Comparison of ENCODE assay signal across 10 mouse cellular contexts in the genomic region with DNA sequence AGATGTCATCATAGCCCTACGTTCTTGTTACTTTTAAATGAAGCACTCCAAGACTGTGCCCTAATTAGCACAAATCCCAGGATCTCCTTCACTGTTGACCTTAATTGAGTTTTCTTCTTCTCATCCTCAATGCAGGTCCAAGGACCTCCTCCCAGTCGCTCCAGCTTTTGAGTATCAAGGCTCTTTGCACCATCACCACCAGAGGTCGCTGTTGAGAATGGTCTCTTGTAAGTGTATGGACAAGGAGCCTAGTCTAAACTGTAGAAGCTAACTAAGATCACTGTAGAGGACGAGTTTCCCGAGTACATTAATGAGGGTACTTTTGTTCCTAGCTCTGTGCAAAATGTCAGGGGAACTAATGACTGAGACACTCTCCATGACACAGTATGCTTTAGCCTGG. TPM values are rescaled to one million over a fixed set of nuclear protein-coding genes. Genes with fewer than 3 reads are reported as not detected.
A peak's percentile ranks its signal among the peaks of the same experiment; 100 is the strongest.
DNase-seq lines count a peak whose midpoint lies in the region; ATAC-seq and TF ChIP-seq lines count a peak whose summit lies in the region.
"Had no signal": no experiment of that assay in that cellular context is flagged by ENCODE, and none has a peak within 500 bp of the region (broad histone marks: within the 10 kb centered on the region; RNA-seq: fewer than 3 reads in every experiment).

No protein-coding gene starts in this region.

- no peaks in the 10 kb centered on the region; the same call in 1 of the 2 replicates for H3K27me3 ChIP-seq in hindbrain, embryonic 14.5 days (ENCODE audit: control insufficient read depth, insufficient read depth, low read length)
- H3K27me3 ChIP-seq in hindbrain, embryonic 16.5 days (replicated peaks; ENCODE audit: control insufficient read depth, insufficient read depth, low read length): no peaks in the 10 kb centered on the region
- H3K27me3 ChIP-seq in CH12.LX (replicated peaks): peaks cover 83% of the 10 kb centered on the region
- H3K27me3 ChIP-seq: embryonic facial prominence, embryonic 12.5 days; stomach, embryonic 15.5 days had no signal

- no peaks in the 10 kb centered on the region for H3K4me1 ChIP-seq in hindbrain, embryonic 14.5 days (replicated peaks; ENCODE audit: control insufficient read depth, insufficient read depth, low read length)
- H3K4me1 ChIP-seq in hindbrain, embryonic 16.5 days (ENCODE audit: control insufficient read depth, insufficient read depth, low read depth, low read length): 0 out of 2 replicates have a peak, but pooled peaks cover 3% of the 10 kb centered on the region
- H3K4me1 ChIP-seq in CH12.LX (ENCODE audit: control insufficient read depth in 1 of 2, insufficient read depth in 2 of 2): no peaks in the 10 kb centered on the region
- H3K4me1 ChIP-seq in bone marrow macrophage, adult 2 months (ENCODE audit: control insufficient read depth, insufficient read depth, low read length): no peaks in the 10 kb centered on the region
- H3K4me1 ChIP-seq: stomach, embryonic 15.5 days had no signal

- in situ Hi-C loops in CH12.LX (cut with MboI; ENCODE audit: low pct_ligation_motif_present, low pct_unique_long_range_greater_than_20kb, low sequenced_read_pairs): no loop called here

- H3K4me2 ChIP-seq in hindbrain, embryonic 14.5 days (replicated peaks): no peak overlapping the region
- no peak overlapping the region for H3K4me2 ChIP-seq in hindbrain, embryonic 16.5 days (ENCODE audit: low read length)
- H3K4me2 ChIP-seq in CH12.LX (ENCODE audit: insufficient read depth, low read depth, poor library complexity, severe bottlenecking): no peak overlapping the region
- H3K4me2 ChIP-seq: embryonic facial prominence, embryonic 12.5 days; stomach, embryonic 15.5 days had no signal

- 47% methylated on average over 5 of the region's 5 CpGs for WGBS in hindbrain, embryonic 14.5 days
- 48% methylated on average over 5 of the region's 5 CpGs for WGBS in hindbrain, embryonic 16.5 days

- H3K4me3 ChIP-seq in hindbrain, embryonic 14.5 days (replicated peaks; ENCODE audit: low read length): no peak overlapping the region
- no peak overlapping the region for H3K4me3 ChIP-seq in hindbrain, embryonic 16.5 days (ENCODE audit: low read length)
- no peak overlapping the region for H3K4me3 ChIP-seq in CH12.LX (replicated peaks in 1 of 3; ENCODE audit: low read depth in 2 of 3, low read length in 2 of 3, poor library complexity in 1 of 3)
- H3K4me3 ChIP-seq in bone marrow macrophage, adult 2 months (ENCODE audit: insufficient read depth, low read length): no peak overlapping the region
- H3K4me3 ChIP-seq: embryonic facial prominence, embryonic 12.5 days; stomach, embryonic 15.5 days had no signal

- no peak overlapping the region for H3K27ac ChIP-seq in hindbrain, embryonic 14.5 days
- no peak overlapping the region for H3K27ac ChIP-seq in hindbrain, embryonic 16.5 days (ENCODE audit: low read depth, low read length)
- H3K27ac ChIP-seq in CH12.LX (ENCODE audit: insufficient read depth, low read depth): no peak overlapping the region
- H3K27ac ChIP-seq in bone marrow macrophage, adult 2 months (ENCODE audit: insufficient read depth, low read depth, low read length): no peak overlapping the region
- H3K27ac ChIP-seq: embryonic facial prominence, embryonic 12.5 days; stomach, embryonic 15.5 days had no signal

- dilution Hi-C loops in CH12.LX (cut with MboI; ENCODE audit: extremely low pct_ligation_motif_present, extremely low pct_unique_long_range_greater_than_20kb, low sequenced_read_pairs): no loop called here

- no peak for TF ChIP-seq POLR2A in CH12.LX (IDR thresholded peaks at IDR 0.05; ENCODE audit: low read depth, low read length)
- TF ChIP-seq POLR2A in bone marrow macrophage, adult 2 months (IDR thresholded peaks at IDR 0.05; ENCODE audit: borderline replicate concordance, low read depth, low read length): no peak

- H3K36me3 ChIP-seq in hindbrain, embryonic 14.5 days (replicated peaks; ENCODE audit: control insufficient read depth, insufficient read depth): no peaks in the 10 kb centered on the region
- H3K36me3 ChIP-seq in hindbrain, embryonic 16.5 days (ENCODE audit: control insufficient read depth, insufficient read depth, low read length): no peaks in the 10 kb centered on the region
- no peaks in the 10 kb centered on the region for H3K36me3 ChIP-seq in CH12.LX (replicated peaks in 1 of 2; ENCODE audit: control insufficient read depth in 1 of 2, insufficient read depth in 1 of 2, low read length in 1 of 2)
- H3K36me3 ChIP-seq: embryonic facial prominence, embryonic 12.5 days; stomach, embryonic 15.5 days had no signal

- no peaks in the 10 kb centered on the region for H3K79me2 ChIP-seq in CH12.LX (replicated peaks; ENCODE audit: control insufficient read depth, extremely low read depth, insufficient read depth, poor library complexity, severe bottlenecking)

- DNase-seq in hindbrain, embryonic 14.5 days (ENCODE audit: low spot score): peak; percentile 74
- DNase-seq in CH12.LX (ENCODE audit: extremely low read depth): peak; percentile 86
- peak; percentile 40 to 77 for DNase-seq in layer of hippocampus, adult 18-20 months (ENCODE audit: low spot score in 2 of 2)
- DNase-seq in thymus, postnatal 0 days (ENCODE audit: low spot score): peak; percentile 64

- peak; percentile 86 to 97 for TF ChIP-seq CTCF in CH12.LX (conservative IDR thresholded peaks at IDR 0.05 in 1 of 2, IDR thresholded peaks at IDR 0.05 in 1 of 2; ENCODE audit: low read depth in 2 of 2, low read length in 2 of 2)
- TF ChIP-seq CTCF in bone marrow macrophage, adult 2 months (IDR thresholded peaks at IDR 0.05; ENCODE audit: low read depth, low read length): peak; percentile 61

- ATAC-seq in hindbrain, embryonic 14.5 days (ENCODE audit: low FRiP score): no peak
- no peak for ATAC-seq in hindbrain, embryonic 16.5 days
- ATAC-seq in erythroblast, adult 5-6 weeks (replicated peaks; ENCODE audit: low FRiP score, poor library complexity, severe bottlenecking): peak; percentile 64; the same call in 1 of the 2 replicates
- peak; percentile 84 for ATAC-seq in megakaryocyte-erythroid progenitor cell, adult 5-6 weeks (replicated peaks; ENCODE audit: low FRiP score, low TSS enrichment, poor library complexity, severe bottlenecking)

- no peak overlapping the region for H3K9ac ChIP-seq in hindbrain, embryonic 14.5 days
- H3K9ac ChIP-seq in hindbrain, embryonic 16.5 days (ENCODE audit: low read depth, low read length): no peak overlapping the region
- no peak overlapping the region for H3K9ac ChIP-seq in CH12.LX (ENCODE audit: insufficient read depth, low read depth)
- H3K9ac ChIP-seq: embryonic facial prominence, embryonic 12.5 days; stomach, embryonic 15.5 days had no signal

- no peaks in the 10 kb centered on the region for H3K9me3 ChIP-seq in hindbrain, embryonic 14.5 days (ENCODE audit: control insufficient read depth, low read length)
- no peaks in the 10 kb centered on the region for H3K9me3 ChIP-seq in hindbrain, embryonic 16.5 days (ENCODE audit: control insufficient read depth, low read length)
- H3K9me3 ChIP-seq in CH12.LX (replicated peaks; ENCODE audit: low read length): no peaks in the 10 kb centered on the region
- H3K9me3 ChIP-seq: embryonic facial prominence, embryonic 12.5 days; stomach, embryonic 15.5 days had no signal

- peak; percentile 50 for TF ChIP-seq RAD21 in CH12.LX (IDR thresholded peaks at IDR 0.05; ENCODE audit: low read depth, low read length)

- no peak for TF ChIP-seq EP300 in CH12.LX (IDR thresholded peaks at IDR 0.05; ENCODE audit: low read length)

RNA-seq across cellular contexts. Expression of a gene that starts 14.9 kb away (rescaled TPM):
- polyA plus RNA-seq in hindbrain, embryonic 14.5 days (2014; fragmentation: Nextera tagmentation; extraction: Ambion mirVana): 12.4 and 14.7 TPM in 2 replicates
- 17.6 and 17.8 TPM in 2 replicates for polyA plus RNA-seq in hindbrain, embryonic 16.5 days (2015; fragmentation: Nextera tagmentation; extraction: Ambion mirVana)
- total RNA-seq in CH12.LX (2012; rRNA removed): not detected in 2 replicates
- not detected in 2 replicates for total RNA-seq in CH12.LX (2014; rRNA removed)
- not detected in 2 replicates for polyA plus RNA-seq in CH12.LX (2012; ENCODE audit: insufficient read length, low read depth)
- polyA plus RNA-seq in bone marrow macrophage, adult 2 months (2012; ENCODE audit: insufficient read depth, insufficient read length, missing spikeins): not detected in 2 replicates
- total RNA-seq in erythroblast, adult 5-6 weeks (2015; ENCODE audit: low replicate concordance): not detected in 2 replicates
- total RNA-seq in erythroblast, adult 5-6 weeks (2017; ENCODE audit: low replicate concordance): not detected in 2 replicates
- total RNA-seq in layer of hippocampus, adult 18-20 months (2021): 10 to 100 TPM; 55.9 to 61.9 TPM
- not detected in 2 replicates for total RNA-seq in megakaryocyte-erythroid progenitor cell, adult 5-6 weeks (2014; fragmentation: Nextera tagmentation)
- total RNA-seq in megakaryocyte-erythroid progenitor cell, adult 5-6 weeks (2017): not detected in 2 replicates
- not detected in 2 replicates for polyA plus RNA-seq in thymus, postnatal 0 days (2015; fragmentation: Nextera tagmentation; extraction: Ambion mirVana)

RNA-seq across cellular contexts. Expression of a gene that starts 52.2 kb away (rescaled TPM):
- 0.78 TPM in 1 of 2 replicates, not detected in the other for polyA plus RNA-seq in hindbrain, embryonic 14.5 days (2014; fragmentation: Nextera tagmentation; extraction: Ambion mirVana)
- polyA plus RNA-seq in hindbrain, embryonic 16.5 days (2015; fragmentation: Nextera tagmentation; extraction: Ambion mirVana): 0.37 and 0.45 TPM in 2 replicates
- 0.21 and 0.63 TPM in 2 replicates for total RNA-seq in CH12.LX (2012; rRNA removed)
- total RNA-seq in CH12.LX (2014; rRNA removed): not detected in 2 replicates
- 0.49 TPM in 1 of 2 replicates, not detected in the other for polyA plus RNA-seq in CH12.LX (2012; ENCODE audit: insufficient read length, low read depth)
- 4.0 and 4.7 TPM in 2 replicates for polyA plus RNA-seq in bone marrow macrophage, adult 2 months (2012; ENCODE audit: insufficient read depth, insufficient read length, missing spikeins)
- 11.5 TPM in 1 of 2 replicates, not detected in the other for total RNA-seq in erythroblast, adult 5-6 weeks (2015; ENCODE audit: low replicate concordance)
- total RNA-seq in erythroblast, adult 5-6 weeks (2017; ENCODE audit: low replicate concordance): not detected in 2 replicates
- total RNA-seq in layer of hippocampus, adult 18-20 months (2021): not detected
- total RNA-seq in megakaryocyte-erythroid progenitor cell, adult 5-6 weeks (2014; fragmentation: Nextera tagmentation): not detected in 2 replicates
- total RNA-seq in megakaryocyte-erythroid progenitor cell, adult 5-6 weeks (2017): 0.99 TPM in 1 of 2 replicates, not detected in the other
- polyA plus RNA-seq in thymus, postnatal 0 days (2015; fragmentation: Nextera tagmentation; extraction: Ambion mirVana): 7.0 and 9.1 TPM in 2 replicates

RNA-seq across cellular contexts. Expression of a gene that starts 55.2 kb away (rescaled TPM):
- polyA plus RNA-seq in hindbrain, embryonic 14.5 days (2014; fragmentation: Nextera tagmentation; extraction: Ambion mirVana): not detected in 2 replicates
- polyA plus RNA-seq in hindbrain, embryonic 16.5 days (2015; fragmentation: Nextera tagmentation; extraction: Ambion mirVana): not detected in 2 replicates
- total RNA-seq in CH12.LX (2012; rRNA removed) (not detected in 2 replicates), CH12.LX (2014; rRNA removed) (not detected in 2 replicates)
- not detected in 2 replicates for polyA plus RNA-seq in CH12.LX (2012; ENCODE audit: insufficient read length, low read depth)
- polyA plus RNA-seq in bone marrow macrophage, adult 2 months (2012; ENCODE audit: insufficient read depth, insufficient read length, missing spikeins): not detected in 2 replicates
- not detected in 2 replicates for total RNA-seq in erythroblast, adult 5-6 weeks (2015; ENCODE audit: low replicate concordance)
- total RNA-seq in erythroblast, adult 5-6 weeks (2017; ENCODE audit: low replicate concordance): not detected in 2 replicates
- not detected for total RNA-seq in layer of hippocampus, adult 18-20 months (2021)
- total RNA-seq in megakaryocyte-erythroid progenitor cell, adult 5-6 weeks (2014; fragmentation: Nextera tagmentation): not detected in 2 replicates
- total RNA-seq in megakaryocyte-erythroid progenitor cell, adult 5-6 weeks (2017): not detected in 2 replicates
- not detected in 2 replicates for polyA plus RNA-seq in thymus, postnatal 0 days (2015; fragmentation: Nextera tagmentation; extraction: Ambion mirVana)
- polyA plus RNA-seq: embryonic facial prominence, embryonic 12.5 days; stomach, embryonic 15.5 days had no signal

Comparison
In these comparisons a context has a peak if more than half of its experiments do, and no peak if none do; other contexts are left out.
1. ATAC-seq: peak in erythroblast, adult 5-6 weeks (single experiment) and megakaryocyte-erythroid progenitor cell, adult 5-6 weeks (single experiment); none in hindbrain, embryonic 14.5 days (single experiment) and hindbrain, embryonic 16.5 days (single experiment).
2. RNA of a gene that starts 14.9 kb away (polyA plus RNA-seq): 17.6 to 17.8 TPM in hindbrain, embryonic 16.5 days and 12.4 to 14.7 TPM in hindbrain, embryonic 14.5 days; not detected in CH12.LX, not detected in bone marrow macrophage, adult 2 months and not detected in thymus, postnatal 0 days; every median in the first group is over 10 times any median in the second.
3. Peak in every context shown above with its lines, with median percentiles within 50 percentile points of each other: DNase-seq.